Mouse (Mus musculus) C2C12 (cell line): ENCODE results near the gene Raph1.

Experiments
- CEBPB ChIP-seq: IDR thresholded peaks from one replicate; pipeline ENCODE4 v1.6.1; 2011; ENCODE audit warnings: low read depth, mild to moderate bottlenecking, control low read depth, moderate library complexity
- CTCF ChIP-seq: IDR thresholded peaks from one replicate; pipeline ENCODE4 v1.5.1; 2011; ENCODE audit not compliant: control insufficient read depth, insufficient read depth, insufficient read length
- MAX ChIP-seq: IDR thresholded peaks from one replicate; pipeline ENCODE4 v1.6.1; 2011; ENCODE audit warnings: mild to moderate bottlenecking, control low read depth
- USF1 ChIP-seq: IDR thresholded peaks from one replicate; pipeline ENCODE4 v1.6.1; 2011; ENCODE audit warnings: low read depth, mild to moderate bottlenecking, control low read depth, moderate library complexity

- TF ChIP-seq CTCF (no peak), USF1 (no peak), CEBPB (no peak), MAX (no peak)
Observed at GRCm38 (mm10) chr1:60530107-60530506, 36.8 kb downstream of the Raph1 start.
